Mouse (Mus musculus): Measurements from ENCODE around the gene Anks3.

The Anks3 gene

DNA sequence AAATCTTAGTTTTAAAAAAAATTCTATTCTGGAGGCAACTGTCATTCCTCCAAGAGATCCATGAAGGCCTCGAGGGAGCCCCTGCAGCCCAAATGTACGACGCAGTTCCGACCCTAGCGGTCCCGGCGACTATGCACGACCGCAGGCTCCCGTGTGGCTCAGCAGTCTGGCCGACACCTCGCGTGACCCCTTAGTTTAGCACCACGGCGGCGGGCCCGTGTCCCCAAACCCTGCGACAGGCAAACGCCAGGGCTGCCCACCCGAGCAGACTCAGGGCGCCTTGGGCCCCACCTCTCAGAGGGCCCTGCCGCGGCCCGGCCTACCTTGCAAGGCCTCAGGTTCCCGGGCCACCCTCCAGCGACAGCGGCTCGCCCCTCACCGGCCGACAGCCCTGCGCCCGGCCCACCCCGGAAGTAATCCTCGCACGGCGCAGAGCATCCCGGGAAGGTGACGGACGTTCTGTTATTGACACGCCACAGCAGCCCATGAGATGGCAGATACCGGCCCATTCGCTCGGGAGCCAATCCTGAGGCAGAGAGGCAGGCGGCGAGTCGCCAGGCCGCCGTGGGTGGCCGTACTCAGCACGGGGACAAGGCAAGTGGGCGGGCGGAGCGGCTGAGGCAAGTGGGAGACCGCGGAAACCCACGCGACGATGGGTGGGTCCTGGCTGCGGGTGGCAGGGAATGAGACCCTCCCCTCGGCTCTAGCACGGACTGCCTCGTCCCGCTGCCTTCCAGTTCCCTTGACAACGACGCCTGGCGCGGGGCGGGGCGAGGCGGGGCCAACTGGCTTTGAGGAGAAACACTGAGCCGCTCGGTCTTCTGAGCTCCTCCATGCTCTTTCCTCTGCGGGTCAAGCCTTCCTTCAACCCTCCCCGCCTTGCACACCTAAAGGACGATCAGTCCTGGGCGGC, at the start of gene Anks3:
TSS of gene Anks3 (minus strand) at position 409 of the 913 bp plus-strand sequence.
- DNase-seq (ENCODE audit: low read depth in 2 of 2, low spot score in 2 of 2): peak; percentile 85 to 95

DNA sequence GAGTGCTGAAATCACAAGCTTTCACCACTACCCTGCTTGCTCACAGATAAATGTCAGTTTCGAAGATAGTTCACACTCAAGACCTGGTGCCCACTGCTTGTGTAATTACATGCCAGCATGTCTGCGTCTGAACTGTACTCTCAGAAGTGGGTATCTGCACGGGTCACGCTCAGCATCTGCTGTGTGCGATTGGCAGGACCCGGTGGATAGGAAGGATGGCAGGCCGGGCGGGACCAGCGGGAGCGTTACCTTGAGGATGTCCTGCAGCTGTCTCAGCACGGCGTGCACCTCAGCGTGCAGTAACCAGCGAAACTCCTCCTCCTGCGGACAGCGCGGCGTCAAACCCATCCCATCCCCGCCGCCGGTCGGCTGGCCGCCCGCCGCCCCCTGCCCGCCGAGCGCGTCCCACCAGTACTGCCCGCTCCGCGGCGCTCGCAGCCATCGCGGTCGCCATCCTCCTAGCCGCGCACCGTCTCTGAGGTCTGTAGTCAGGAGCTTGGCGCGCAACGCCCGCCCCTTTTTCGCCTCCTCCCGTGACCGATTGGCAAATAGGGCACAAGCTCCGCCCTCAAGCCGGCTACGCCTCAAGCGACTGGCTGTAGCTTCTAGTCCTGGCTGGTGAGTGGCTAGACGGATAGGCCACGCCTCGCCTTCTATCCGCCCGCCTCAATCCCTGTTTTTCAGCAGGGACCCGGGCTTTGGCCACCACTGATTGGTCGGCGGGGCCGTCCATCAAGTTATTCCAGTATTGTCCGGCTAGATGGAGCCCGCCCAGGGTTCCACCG, 49.2 kb upstream of the Anks3 start, which contains the start of gene Rogdi:
TSS of gene Rogdi (minus strand) at position 500 of the 785 bp plus-strand sequence.
- peak; percentile 86 to 90 for DNase-seq (ENCODE audit: low read depth in 2 of 2, low spot score in 2 of 2)

DNA sequence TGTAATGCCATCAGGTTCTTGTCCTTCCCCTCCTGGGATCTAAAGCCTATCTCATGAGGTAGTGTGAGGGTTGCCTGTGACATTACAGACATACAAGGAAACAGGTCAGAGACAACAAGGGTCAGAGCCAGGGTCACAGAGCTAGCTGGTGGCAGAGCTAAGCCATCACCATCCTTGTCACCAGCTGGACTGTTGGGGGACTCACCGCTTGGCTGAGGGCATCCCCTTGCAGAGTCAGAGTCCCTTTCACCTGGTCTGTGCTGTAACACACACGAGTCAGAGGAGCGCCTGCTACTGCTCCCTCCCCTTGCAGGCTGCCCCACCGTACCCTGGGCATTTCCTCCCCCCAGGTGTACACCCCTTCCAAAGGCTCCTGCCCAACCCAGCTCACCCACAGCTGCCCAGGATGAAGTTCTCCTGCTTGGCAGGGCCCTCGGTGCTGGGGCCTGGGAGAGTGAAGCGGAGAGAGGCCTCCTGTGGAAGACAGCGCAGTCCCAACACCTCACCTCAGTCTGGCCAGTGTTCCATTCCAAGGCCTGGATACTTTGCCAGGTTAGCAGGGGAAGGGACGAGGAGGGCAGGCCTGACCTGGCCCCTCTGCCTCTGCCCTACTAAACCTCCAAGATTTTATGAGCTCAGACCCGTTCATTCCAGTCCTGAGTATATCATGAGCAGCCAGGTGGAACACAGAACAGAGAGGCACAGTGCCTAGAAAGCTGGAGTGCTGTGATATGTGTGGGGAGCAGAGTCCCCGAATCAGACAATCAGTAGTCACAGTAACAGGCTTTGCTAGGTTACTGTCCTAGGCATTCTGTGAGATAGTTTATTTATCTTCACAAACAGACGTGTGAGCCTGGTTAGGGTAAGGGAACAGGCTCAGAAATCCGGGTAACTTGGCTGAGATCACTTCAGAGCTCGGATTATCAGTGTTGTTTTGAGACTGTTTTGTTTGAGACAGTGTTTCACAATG, 48.3 kb upstream of the Anks3 start:
- no peak for DNase-seq (ENCODE audit: low read depth in 2 of 2, low spot score in 2 of 2)

DNA sequence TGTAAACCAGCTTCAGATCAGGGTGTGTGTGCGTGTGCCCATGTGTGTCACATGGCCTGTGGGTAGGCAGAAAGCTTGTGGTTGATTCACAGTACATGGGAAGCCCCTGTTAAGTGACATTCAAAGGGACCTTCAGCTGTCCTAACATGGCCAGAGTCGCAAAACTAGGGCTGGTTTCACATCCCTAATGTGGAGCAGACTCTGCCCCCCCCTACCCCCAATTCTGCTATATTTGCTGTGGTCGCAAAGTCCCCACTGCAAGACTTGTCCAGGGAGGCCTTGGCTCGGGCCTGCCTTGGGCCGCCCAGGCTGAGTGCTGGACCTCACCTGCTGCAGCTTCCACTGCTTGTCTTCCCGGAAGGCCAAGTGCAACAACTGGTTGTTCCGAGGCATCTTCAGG, 47.3 kb upstream of the Anks3 start:
- DNase-seq (ENCODE audit: low read depth in 2 of 2, low spot score in 2 of 2): no peak

DNA sequence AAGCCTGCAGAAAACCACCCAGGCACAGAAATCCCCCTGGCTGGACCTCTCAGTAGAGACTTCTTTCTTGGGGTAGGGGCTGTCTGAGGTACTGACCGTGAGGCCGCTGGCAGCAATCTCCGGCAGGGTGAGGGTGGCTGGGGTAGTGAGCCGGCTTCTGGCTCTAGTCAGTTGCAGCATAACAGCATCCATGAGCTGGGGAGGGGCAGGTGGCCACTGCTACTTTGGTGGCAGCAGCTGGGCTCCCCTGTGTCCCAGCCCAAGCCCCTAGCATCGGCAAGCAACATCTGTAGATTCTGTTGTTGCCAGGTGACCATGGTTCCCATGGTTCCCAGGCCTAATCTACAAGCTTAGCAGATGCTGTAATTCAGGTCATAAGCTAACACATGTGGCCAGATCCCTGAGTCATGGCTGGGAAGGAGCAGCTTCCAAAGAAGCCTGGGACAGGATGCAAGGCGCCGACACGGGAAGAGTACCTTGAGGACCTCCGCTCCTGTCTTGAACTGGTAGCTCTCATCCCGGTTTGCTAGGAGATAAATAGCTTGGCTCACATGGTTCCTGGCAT, 46.4 kb upstream of the Anks3 start:
- no peak for DNase-seq (ENCODE audit: low read depth in 2 of 2, low spot score in 2 of 2)

DNA sequence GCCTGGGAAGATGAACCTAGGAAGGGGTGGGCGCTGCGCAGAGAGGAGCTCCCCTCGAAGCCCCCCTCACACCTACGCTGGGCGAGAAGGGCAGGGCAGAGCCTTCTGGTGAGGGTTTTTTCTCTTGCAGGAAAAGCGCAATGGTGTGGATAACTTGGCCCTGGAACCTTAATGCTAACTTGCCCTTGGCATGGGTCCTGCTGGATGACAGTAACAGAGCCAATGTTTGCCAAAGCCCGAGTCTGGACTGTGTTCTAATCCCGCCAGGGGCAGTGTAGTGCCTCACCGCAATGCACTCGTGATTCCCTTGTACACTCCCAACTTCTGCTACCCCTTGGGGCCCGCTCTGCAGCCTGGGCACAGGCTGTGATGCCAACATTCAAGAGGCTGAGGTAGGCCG, 44.1 kb upstream of the Anks3 start:
- no peak for DNase-seq (ENCODE audit: low read depth in 2 of 2, low spot score in 2 of 2)

DNA sequence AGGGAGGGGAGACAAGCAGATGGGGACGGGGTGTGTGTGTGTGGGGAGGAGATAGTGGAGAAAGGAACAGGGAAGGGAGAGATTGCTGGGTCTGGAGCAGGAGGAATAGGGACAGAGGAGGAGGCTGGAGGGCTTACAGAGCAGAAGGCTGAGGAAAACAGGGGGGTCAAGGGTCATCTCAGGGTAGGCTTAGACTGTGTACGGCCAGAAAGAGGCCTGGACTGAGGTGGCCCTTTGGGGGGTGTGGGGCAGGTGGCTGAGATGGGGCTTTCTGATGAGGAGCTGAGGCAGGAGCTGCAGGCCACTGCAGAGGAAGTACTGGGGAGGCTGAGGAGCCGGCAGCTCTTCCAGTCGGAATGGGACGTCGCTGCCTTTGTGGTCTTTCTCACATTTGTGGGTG, 43.5 kb upstream of the Anks3 start:
- DNase-seq (ENCODE audit: low read depth in 2 of 2, low spot score in 2 of 2): no peak

DNA sequence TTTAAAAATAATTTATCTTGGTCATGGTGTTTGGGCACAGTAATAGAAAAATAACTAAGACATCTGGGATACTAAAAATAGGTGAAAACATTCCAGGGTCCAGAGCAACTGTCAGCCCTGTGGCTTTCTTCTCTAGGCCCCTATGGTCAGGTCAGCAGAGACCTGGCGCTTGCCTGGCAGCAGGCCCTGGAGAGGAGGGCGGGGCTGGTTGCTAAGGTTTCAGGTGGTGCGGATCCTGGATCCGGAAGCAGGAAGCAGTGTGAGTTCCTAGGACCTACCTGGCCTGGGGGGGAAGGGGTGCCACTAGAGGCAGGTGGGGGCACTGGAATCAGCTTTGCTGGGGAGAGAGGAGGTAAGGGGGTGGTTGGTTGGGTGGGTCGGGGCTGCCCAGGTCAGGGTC, 43.1 kb upstream of the Anks3 start, which contains the start of gene Smim22:
TSS of gene Smim22 (plus strand) at position 222 of the 400 bp plus-strand sequence.
- no peak for DNase-seq (ENCODE audit: low read depth in 2 of 2, low spot score in 2 of 2)

DNA sequence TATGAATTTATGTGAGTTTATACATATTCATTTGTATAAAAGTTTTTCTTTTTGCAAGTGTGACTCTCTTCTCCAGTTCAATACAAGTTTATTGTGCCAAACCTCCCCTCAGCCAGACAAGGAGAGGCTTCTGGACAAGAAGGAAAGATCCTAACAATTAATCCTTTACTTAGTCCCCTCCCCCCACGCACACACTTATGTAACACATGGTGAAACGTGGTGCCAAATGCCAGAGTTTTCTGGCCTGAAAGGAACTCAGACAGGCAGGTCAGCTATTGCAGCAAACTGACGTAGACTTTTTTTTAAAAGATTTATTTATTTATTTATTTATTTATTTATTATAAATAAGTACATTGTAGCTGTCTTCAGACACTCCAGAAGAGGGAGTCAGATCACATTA, 36.6 kb upstream of the Anks3 start:
- DNase-seq (ENCODE audit: low read depth in 2 of 2, low spot score in 2 of 2): no peak

DNA sequence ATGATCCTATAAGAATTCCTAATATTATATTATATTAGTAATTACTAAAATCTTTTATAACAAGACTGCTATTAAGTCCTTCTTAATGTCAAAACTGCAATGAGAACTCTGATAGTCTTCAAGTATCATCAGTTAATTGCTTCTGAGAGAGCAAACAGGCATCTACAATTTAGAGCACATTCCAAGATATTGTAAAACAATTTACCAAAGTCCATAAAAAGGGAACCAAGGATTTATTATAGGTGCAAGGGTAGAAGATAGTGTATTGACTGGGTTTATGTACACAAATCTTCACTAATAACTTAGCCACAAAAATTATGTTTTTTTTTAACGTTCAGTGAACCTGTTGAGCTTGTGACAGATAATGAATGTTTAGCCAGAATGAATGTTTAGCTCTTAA, 35.0 kb upstream of the Anks3 start:
- DNase-seq (ENCODE audit: low read depth in 2 of 2, low spot score in 2 of 2): no peak

DNA sequence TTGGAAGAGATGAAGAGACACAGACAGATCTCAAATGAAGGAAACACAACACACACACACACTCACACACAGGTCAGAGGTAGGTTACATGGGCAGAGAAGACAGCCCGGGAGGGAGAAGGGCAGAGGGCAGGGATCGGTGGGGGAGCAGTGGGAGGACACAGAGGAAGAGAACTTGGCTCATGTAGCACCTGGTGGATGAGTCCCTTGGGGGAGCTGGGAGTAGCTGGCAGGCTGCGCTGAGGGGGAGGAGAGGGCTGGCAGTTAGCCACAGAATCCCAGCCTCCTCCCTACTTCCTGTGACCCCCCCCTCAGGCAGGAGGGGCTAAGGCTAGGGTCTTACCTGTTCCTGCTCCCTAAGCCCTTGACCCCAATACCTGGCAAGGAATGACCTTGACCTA, 33.5 kb upstream of the Anks3 start, which contains the start of gene Sept12:
TSS of gene Sept12 (minus strand) at position 300 of the 400 bp plus-strand sequence.
- no peak for DNase-seq (ENCODE audit: low read depth in 2 of 2, low spot score in 2 of 2)

DNA sequence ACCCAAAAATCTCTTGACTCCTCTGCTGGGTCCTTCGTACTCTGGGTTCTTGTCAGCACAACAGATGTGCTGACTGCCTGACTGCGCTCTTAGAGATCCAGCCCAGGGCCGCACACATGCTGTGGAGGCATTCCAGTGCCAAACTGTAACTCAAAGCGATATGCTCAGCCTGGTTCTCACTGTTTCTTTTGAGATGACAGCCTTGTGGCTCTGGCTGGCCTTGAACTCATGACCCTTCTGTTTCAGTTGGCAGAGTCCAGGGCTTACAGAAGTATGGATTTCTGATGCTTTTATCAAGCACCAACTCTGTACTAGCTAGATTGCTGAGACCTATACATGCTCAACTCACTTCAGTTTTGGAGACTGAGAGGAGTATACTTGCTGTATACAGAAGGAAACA, 29.3 kb upstream of the Anks3 start:
- no peak for DNase-seq (ENCODE audit: low read depth in 2 of 2, low spot score in 2 of 2)

DNA sequence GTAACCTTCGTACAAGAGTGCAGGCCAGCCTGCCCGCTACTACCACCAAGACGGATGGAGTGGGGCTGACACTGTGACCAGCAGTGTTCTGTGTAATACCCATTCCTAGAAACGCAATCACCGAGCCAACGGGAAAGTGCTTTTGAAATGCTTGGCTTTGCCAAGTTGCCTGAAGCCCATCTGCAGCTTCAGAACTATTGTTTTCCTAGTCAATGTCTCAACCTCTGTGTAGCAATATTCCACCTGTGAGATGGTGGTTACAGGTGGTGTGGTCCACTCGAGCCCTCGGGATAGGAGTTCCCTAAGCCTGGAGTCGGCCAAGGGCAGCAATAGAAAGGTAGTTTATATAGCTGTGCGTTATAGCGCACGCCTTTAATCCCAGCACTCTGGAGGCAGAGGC, 20.7 kb upstream of the Anks3 start:
- no peak for DNase-seq (ENCODE audit: low read depth in 2 of 2, low spot score in 2 of 2)

DNA sequence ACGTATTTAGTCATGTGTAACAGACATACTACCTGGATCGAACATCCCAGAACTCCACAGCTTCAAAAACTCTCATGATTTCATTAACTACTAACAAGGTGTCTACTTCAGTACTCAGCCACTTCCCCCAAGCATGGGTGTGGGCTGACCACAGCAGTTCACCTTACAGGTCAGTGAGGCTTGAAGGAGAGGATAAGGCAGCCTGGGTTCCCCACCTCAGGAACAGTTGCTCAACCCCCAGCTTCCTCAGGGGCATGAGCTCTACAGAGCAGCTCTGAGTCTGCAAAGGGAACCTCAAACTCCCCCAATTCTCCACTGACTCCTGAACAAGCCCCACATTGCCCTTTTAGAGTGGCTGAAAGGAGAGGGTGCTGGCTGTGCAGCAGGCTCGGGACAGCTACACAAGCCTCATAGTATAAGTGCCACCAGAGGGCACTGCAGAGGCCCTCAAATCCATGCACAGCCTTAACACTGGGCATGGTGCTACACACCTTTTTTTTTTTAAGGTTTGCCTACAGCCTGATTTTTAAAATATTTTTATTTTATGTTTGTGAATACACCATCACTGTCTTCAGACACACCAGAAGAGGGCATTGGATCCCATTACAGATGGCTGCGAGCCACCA, 15.9 kb upstream of the Anks3 start:
- DNase-seq (ENCODE audit: low read depth in 2 of 2, low spot score in 2 of 2): no peak

DNA sequence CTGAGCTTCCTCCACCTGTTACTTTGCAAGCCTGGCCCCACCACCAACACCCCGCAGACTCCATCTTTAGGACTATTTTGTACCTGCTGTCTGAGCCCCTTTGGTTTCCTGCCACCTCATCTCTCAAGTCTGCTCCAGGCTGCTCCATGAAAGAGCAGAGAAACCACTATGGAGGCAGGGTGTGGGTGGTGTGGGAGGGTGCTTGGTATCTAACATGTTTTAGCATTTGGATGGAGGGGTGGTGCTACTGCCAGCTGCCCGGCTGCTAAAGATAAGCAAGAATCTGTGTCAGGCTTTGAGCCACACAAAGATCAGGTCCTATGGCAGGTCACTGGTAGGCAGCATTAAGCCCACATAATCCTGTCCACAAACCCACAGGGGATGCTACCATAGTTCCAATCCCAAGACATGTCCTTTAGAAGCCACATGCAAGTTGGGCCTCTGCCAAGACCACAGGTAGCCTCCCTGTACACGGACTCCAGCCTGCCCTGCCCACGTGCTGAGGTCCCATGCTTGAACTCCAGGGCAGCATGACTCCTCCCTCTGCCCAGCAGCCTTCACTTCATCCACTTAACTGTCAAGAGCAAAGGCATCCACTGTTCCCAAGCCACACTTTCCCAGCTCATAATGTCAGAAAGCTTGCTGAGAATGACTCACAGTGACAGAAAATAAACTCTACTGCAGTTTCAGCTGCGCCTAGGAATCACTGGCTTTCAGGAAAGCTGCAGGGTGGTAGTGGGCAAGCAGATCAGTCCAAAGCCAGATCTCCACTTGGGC, 14.5 kb upstream of the Anks3 start:
- DNase-seq (ENCODE audit: low read depth in 2 of 2, low spot score in 2 of 2): no peak

DNA sequence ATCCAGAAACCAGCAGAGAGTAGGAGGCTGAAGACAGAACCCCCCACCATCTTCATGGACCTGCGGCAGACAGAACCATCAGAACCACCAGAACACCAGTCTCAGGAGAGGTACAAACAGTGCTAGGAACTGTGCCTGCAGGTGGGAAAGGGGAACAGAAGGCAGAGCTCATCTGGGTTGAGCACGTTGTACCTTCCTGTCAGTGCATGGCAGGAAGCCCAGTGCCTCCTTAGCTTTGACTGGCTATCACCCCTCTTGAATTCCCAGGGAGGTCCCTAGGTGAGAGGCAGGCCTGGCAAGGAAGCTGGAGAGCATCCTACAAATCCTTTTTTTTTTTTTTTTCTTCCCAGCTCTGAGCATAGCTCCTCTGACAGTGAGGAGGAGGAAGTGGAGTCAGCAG, 12.2 kb upstream of the Anks3 start:
- no peak for DNase-seq (ENCODE audit: low read depth in 2 of 2, low spot score in 2 of 2)

DNA sequence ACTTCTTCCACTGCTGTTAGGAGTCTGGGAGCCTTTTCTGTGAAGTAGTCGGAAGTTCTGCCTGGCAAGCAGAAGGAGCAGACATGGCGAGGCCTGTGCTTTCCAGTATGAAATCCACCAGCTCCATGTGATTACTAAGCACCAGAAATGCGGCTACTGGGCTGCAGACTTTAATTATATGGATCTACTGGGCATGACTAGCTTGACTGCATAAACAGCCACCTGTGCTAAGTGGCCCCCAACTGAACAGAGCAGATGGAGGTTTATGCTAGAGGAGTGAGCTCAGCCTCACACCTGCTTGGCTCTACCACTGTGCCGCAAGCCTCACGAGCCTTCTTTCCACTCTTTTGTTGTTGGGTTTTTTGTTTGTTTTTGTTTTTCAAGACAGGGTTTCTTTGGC, 10.5 kb upstream of the Anks3 start:
- DNase-seq (ENCODE audit: low read depth in 2 of 2, low spot score in 2 of 2): no peak

DNA sequence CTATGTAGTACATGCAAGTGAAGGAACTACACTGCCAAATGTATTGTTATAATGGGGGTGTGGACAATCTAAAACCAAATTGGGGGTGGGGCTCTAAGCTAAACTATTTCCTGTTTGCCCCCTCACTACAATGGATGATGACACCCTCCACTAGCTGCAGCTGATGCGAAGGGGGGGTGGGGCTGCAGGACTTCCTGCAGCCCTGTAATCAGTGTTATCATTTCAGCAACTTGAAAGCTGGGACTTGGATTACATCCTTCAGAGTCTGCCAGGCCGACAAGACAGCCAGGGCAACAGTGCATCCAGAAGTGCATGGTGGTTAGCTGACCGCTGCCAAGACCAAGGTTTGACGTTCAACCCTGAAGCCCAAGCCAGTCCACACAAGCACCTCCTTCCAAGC, 7.6 kb upstream of the Anks3 start:
- DNase-seq (ENCODE audit: low read depth in 2 of 2, low spot score in 2 of 2): no peak
